In genomic region chr13:78186340-78186946, GRCm38 (mm10) we compare ENCODE assay signal across 9 mouse cellular contexts. TPM values are rescaled to one million over a fixed set of nuclear protein-coding genes. Genes with fewer than 3 reads are reported as not detected.
A peak's percentile ranks its signal among the peaks of the same experiment; 100 is the strongest.
DNase-seq lines count a peak whose midpoint lies in the region; ATAC-seq lines count a peak whose summit lies in the region.
"Had no signal": no experiment of that assay in that cellular context is flagged by ENCODE, and none has a peak within 500 bp of the region (broad histone marks: within the 10 kb centered on the region; RNA-seq: fewer than 3 reads in every experiment).

No protein-coding gene starts in this region.

- H3K9me3 ChIP-seq in forebrain, embryonic 12.5 days: no peaks in the 10 kb centered on the region
- H3K9me3 ChIP-seq in midbrain, embryonic 12.5 days: no peaks in the 10 kb centered on the region

- WGBS in forebrain, embryonic 12.5 days: 15% methylated on average over 12 of the region's 12 CpGs
- 18% methylated on average over 12 of the region's 12 CpGs for WGBS in midbrain, embryonic 12.5 days

- peak overlapping the region; percentile 54; the same call in 1 of the 2 replicates for H3K9ac ChIP-seq in forebrain, embryonic 12.5 days
- 0 out of 2 replicates have a peak overlapping the region, but pooled peaks have one; percentile 20 for H3K9ac ChIP-seq in midbrain, embryonic 12.5 days (replicated peaks)

- H3K4me2 ChIP-seq in forebrain, embryonic 12.5 days: peak overlapping the region; percentile 61; the same call in 1 of the 2 replicates
- H3K4me2 ChIP-seq in midbrain, embryonic 12.5 days (replicated peaks): 0 out of 2 replicates have a peak overlapping the region, but pooled peaks have one; percentile 38

- peaks cover 76% of the 10 kb centered on the region for H3K4me1 ChIP-seq in forebrain, embryonic 12.5 days
- peaks cover 62% of the 10 kb centered on the region for H3K4me1 ChIP-seq in midbrain, embryonic 12.5 days

- peaks cover 20% of the 10 kb centered on the region for H3K36me3 ChIP-seq in forebrain, embryonic 12.5 days (replicated peaks)
- H3K36me3 ChIP-seq in midbrain, embryonic 12.5 days: peaks cover 22% of the 10 kb centered on the region

- no peak for ATAC-seq in CD4-positive, CD25-positive, alpha-beta regulatory T cell, adult 4 months
- no peak for ATAC-seq in forebrain, embryonic 12.5 days (ENCODE audit: low FRiP score)
- no peak for ATAC-seq in midbrain, embryonic 12.5 days (ENCODE audit: low FRiP score, low read depth)

- H3K4me3 ChIP-seq in forebrain, embryonic 12.5 days (replicated peaks): no peak overlapping the region
- no peak overlapping the region for H3K4me3 ChIP-seq in midbrain, embryonic 12.5 days

- intact Hi-C loops in left cerebral cortex, postnatal 4 days (cut with DNase I): no loop called here

- H3K27me3 ChIP-seq in forebrain, embryonic 12.5 days: peaks cover 80% of the 10 kb centered on the region
- H3K27me3 ChIP-seq in midbrain, embryonic 12.5 days: peaks cover 69% of the 10 kb centered on the region

- DNase-seq in CD4-positive, CD25-positive, alpha-beta regulatory T cell, adult 2 months (ENCODE audit: low read depth, low spot score): peak; percentile 43
- peak; percentile 49 for DNase-seq in left cerebral cortex, postnatal 4 days
- DNase-seq in left cerebral cortex, adult 11 months (ENCODE audit: low spot score): no peak
- DNase-seq in gastrocnemius, postnatal 4 days (ENCODE audit: low spot score in 2 of 2): no peak
- no peak for DNase-seq in ovary, adult 18-20 months (ENCODE audit: low spot score)

- peak overlapping the region; percentile 97 for H3K27ac ChIP-seq in forebrain, embryonic 12.5 days
- H3K27ac ChIP-seq in midbrain, embryonic 12.5 days (replicated peaks): peak overlapping the region; percentile 85

RNA-seq across cellular contexts. Expression of gene Nr2f1, which starts 13.1 kb away (rescaled TPM):
- polyA plus RNA-seq in CD4-positive, CD25-positive, alpha-beta regulatory T cell, adult 4 months (2017; shearing (Covaris generic)): not detected
- total RNA-seq in left cerebral cortex, postnatal 4 days (2021): 100 to 1,000 TPM; 214 to 215 TPM
- 86.3 and 113 TPM in 2 replicates for polyA plus RNA-seq in forebrain, embryonic 12.5 days (2016; fragmentation: Nextera tagmentation; extraction: Ambion mirVana)
- 62.3 and 84.1 TPM in 2 replicates for polyA plus RNA-seq in midbrain, embryonic 12.5 days (2016; fragmentation: Nextera tagmentation; extraction: Ambion mirVana)
- total RNA-seq in gastrocnemius, postnatal 4 days (2021): 1 to 10 TPM; 3.0 to 3.5 TPM
- total RNA-seq: neutrophil, adult 5-6 weeks had no signal

Comparison
In these comparisons a context has a peak if more than half of its experiments do, and no peak if none do; other contexts are left out.
1. DNase-seq: peak in CD4-positive, CD25-positive, alpha-beta regulatory T cell, adult 2 months (single experiment) and left cerebral cortex, postnatal 4 days (single experiment); none in left cerebral cortex, adult 11 months (single experiment), gastrocnemius, postnatal 4 days (0 of 2) and ovary, adult 18-20 months (single experiment).
2. RNA of gene Nr2f1, which starts 13.1 kb away (polyA plus RNA-seq): 86.3 to 113 TPM in forebrain, embryonic 12.5 days and 62.3 to 84.1 TPM in midbrain, embryonic 12.5 days; not detected in CD4-positive, CD25-positive, alpha-beta regulatory T cell, adult 4 months; every median in the first group is over 10 times any median in the second.